In genomic region chr8:104591856-104592255, GRCm38 (mm10) we compare ENCODE assay signal across 8 mouse cellular contexts. TPM values are rescaled to one million over a fixed set of nuclear protein-coding genes. Genes with fewer than 3 reads are reported as not detected.
DNase-seq lines count a peak whose midpoint lies in the region; ATAC-seq and TF ChIP-seq lines count a peak whose summit lies in the region.

No protein-coding gene starts in this region.

- H3K27ac ChIP-seq in heart, embryonic 11.5 days (ENCODE audit: low read depth, low read length): peak overlapping the region; percentile 66
- H3K27ac ChIP-seq in ES-E14 (ENCODE audit: insufficient read depth, low read depth, low read length, poor library complexity, severe bottlenecking): no peak overlapping the region
- peak overlapping the region; percentile 93 for H3K27ac ChIP-seq in hindbrain, embryonic 10.5 days
- peak overlapping the region; percentile 94 for H3K27ac ChIP-seq in liver, postnatal 0 days (ENCODE audit: low read depth)

- H3K4me3 ChIP-seq in heart, embryonic 11.5 days (ENCODE audit: low read depth, low read length): peak overlapping the region; percentile 69
- peak overlapping the region; percentile 87 to 95 for H3K4me3 ChIP-seq in ES-E14 (ENCODE audit: insufficient read depth in 1 of 2, low read depth in 1 of 2, low read length in 2 of 2, poor library complexity in 1 of 2, severe bottlenecking in 1 of 2)
- H3K4me3 ChIP-seq in hindbrain, embryonic 10.5 days: peak overlapping the region; percentile 84
- H3K4me3 ChIP-seq in liver, postnatal 0 days (ENCODE audit: low read depth, low read length): peak overlapping the region; percentile 64

- H3K36me3 ChIP-seq in heart, embryonic 11.5 days (ENCODE audit: control insufficient read depth, insufficient read depth, low read length): peaks cover 11% of the 10 kb centered on the region; the same call in 1 of the 2 replicates
- H3K36me3 ChIP-seq in ES-E14 (ENCODE audit: control insufficient read depth, insufficient read depth, low read length, poor library complexity, severe bottlenecking): peaks cover 24% of the 10 kb centered on the region
- peaks cover 36% of the 10 kb centered on the region for H3K36me3 ChIP-seq in hindbrain, embryonic 10.5 days
- peaks cover 24% of the 10 kb centered on the region for H3K36me3 ChIP-seq in liver, postnatal 0 days (replicated peaks; ENCODE audit: insufficient read depth, low read length)

- intact Hi-C loops in heart, postnatal 36 days (cut with DNase I): no loop called here
- intact Hi-C loops in gastrocnemius, postnatal 36 days (cut with DNase I): no loop called here

- no peak for ATAC-seq in heart, embryonic 11.5 days (replicated peaks; ENCODE audit: insufficient number of reproducible peaks, low FRiP score, low TSS enrichment)
- ATAC-seq in liver, postnatal 0 days: peak; percentile 81

- peak overlapping the region; percentile 75 for H3K9ac ChIP-seq in heart, embryonic 11.5 days (ENCODE audit: low read depth, low read length)
- H3K9ac ChIP-seq in ES-E14 (ENCODE audit: insufficient read depth, low read depth, low read length, poor library complexity, severe bottlenecking): peak overlapping the region; percentile 81
- peak overlapping the region; percentile 75 for H3K9ac ChIP-seq in liver, postnatal 0 days (replicated peaks)

- in situ Hi-C loops in ES-E14 (cut with MboI; ENCODE audit: low sequenced_read_pairs in 2 of 2, unreplicated experiment in 2 of 2): no loop called here

- H3K27me3 ChIP-seq in heart, embryonic 11.5 days (ENCODE audit: control insufficient read depth, insufficient read depth, low read length): no peaks in the 10 kb centered on the region
- no peaks in the 10 kb centered on the region for H3K27me3 ChIP-seq in hindbrain, embryonic 10.5 days (ENCODE audit: insufficient read depth, poor library complexity, severe bottlenecking)
- no peaks in the 10 kb centered on the region for H3K27me3 ChIP-seq in liver, postnatal 0 days (ENCODE audit: insufficient read depth, low read length)

- TF ChIP-seq EP300 in liver, postnatal 0 days (IDR thresholded peaks at IDR 0.05; ENCODE audit: low read depth): peak; percentile 46; the same call in 1 of the 2 replicates

- TF ChIP-seq CTCF in liver, postnatal 0 days (IDR thresholded peaks at IDR 0.05; ENCODE audit: low read depth): no peak

- H3K4me1 ChIP-seq in heart, embryonic 11.5 days (ENCODE audit: control insufficient read depth, insufficient read depth, low read length): no peaks in the 10 kb centered on the region; the same call in 1 of the 2 replicates
- peaks cover 8% of the 10 kb centered on the region in 2 experiments; a peak in 3 of 4 replicates for H3K4me1 ChIP-seq in ES-E14 (ENCODE audit: control insufficient read depth in 2 of 2, insufficient read depth in 2 of 2, low read length in 2 of 2, poor library complexity in 1 of 2)
- H3K4me1 ChIP-seq in hindbrain, embryonic 10.5 days (replicated peaks): peaks cover 17% of the 10 kb centered on the region
- H3K4me1 ChIP-seq in liver, postnatal 0 days (ENCODE audit: insufficient read depth): peaks cover 15% of the 10 kb centered on the region

- no peaks in the 10 kb centered on the region for H3K9me3 ChIP-seq in heart, embryonic 11.5 days (replicated peaks; ENCODE audit: control insufficient read depth, low read length)
- no peaks in the 10 kb centered on the region for H3K9me3 ChIP-seq in ES-E14 (ENCODE audit: control insufficient read depth, insufficient read depth, low read depth, low read length)
- no peaks in the 10 kb centered on the region for H3K9me3 ChIP-seq in hindbrain, embryonic 10.5 days
- H3K9me3 ChIP-seq in liver, postnatal 0 days (ENCODE audit: low read length): no peaks in the 10 kb centered on the region

- H3K4me2 ChIP-seq in heart, embryonic 11.5 days: peak overlapping the region; percentile 92
- H3K4me2 ChIP-seq in liver, postnatal 0 days (ENCODE audit: low read depth, low read length): peak overlapping the region; percentile 89

- no peak for DNase-seq in heart, postnatal 36 days
- no peak for DNase-seq in ES-E14 (ENCODE audit: low read depth, low spot score)
- no peak for DNase-seq in hindbrain, embryonic 10.5 days (ENCODE audit: low spot score)
- DNase-seq in liver, postnatal 0 days: peak; percentile 64
- no peak for DNase-seq in right cerebral cortex, adult 18-20 months
- no peak for DNase-seq in gastrocnemius, postnatal 36 days
- DNase-seq in cerebellum, adult 8-10 months: no peak

- WGBS in heart, embryonic 11.5 days (ENCODE audit: insufficient replicate concordance): 2% methylated on average over 9 of the region's 9 CpGs
- WGBS in hindbrain, embryonic 10.5 days: 6% methylated on average over 9 of the region's 9 CpGs
- 2% methylated on average over 9 of the region's 9 CpGs for WGBS in liver, postnatal 0 days (ENCODE audit: insufficient replicate concordance)

TF ChIP-seq in ES-E14, 5 proteins besides CTCF, POLR2A, EP300 and RAD21:
- TF ChIP-seq MAFK (IDR thresholded peaks at IDR 0.05; ENCODE audit: insufficient read depth, low read depth, low read length) (no peak), ZNF384 (IDR thresholded peaks at IDR 0.05; ENCODE audit: low read depth, low read length) (no peak), HCFC1 (IDR thresholded peaks at IDR 0.05; ENCODE audit: borderline replicate concordance, insufficient read depth, low read length) (no peak), CHD2 (IDR thresholded peaks at IDR 0.05; ENCODE audit: low read depth, low read length) (no peak), ZC3H11A (IDR thresholded peaks at IDR 0.05; ENCODE audit: borderline replicate concordance, low read depth, low read length) (no peak)

RNA-seq across cellular contexts. Expression of gene Pdp2, which starts 0.6 kb away (rescaled TPM):
- 9.5 and 10.2 TPM in 2 replicates for polyA plus RNA-seq in heart, embryonic 11.5 days (2014; fragmentation: Nextera tagmentation; extraction: Ambion mirVana)
- 10 to 100 TPM; 28.1 to 29.8 TPM for total RNA-seq in heart, postnatal 36 days (2021)
- total RNA-seq in ES-E14 (2012; rRNA removed): 11.2 and 13.5 TPM in 2 replicates
- polyA plus RNA-seq in hindbrain, embryonic 10.5 days (2016; fragmentation: Nextera tagmentation; extraction: Ambion mirVana): 12.7 and 13.3 TPM in 2 replicates
- polyA plus RNA-seq in liver, postnatal 0 days (2015; fragmentation: Nextera tagmentation; extraction: Ambion mirVana): 10.0 and 10.1 TPM in 2 replicates
- 1 to 10 TPM; 4.2 to 7.4 TPM for total RNA-seq in gastrocnemius, postnatal 36 days (2021)

RNA-seq across cellular contexts. Expression of gene Cdh16, which starts 32.3 kb away (rescaled TPM):
- polyA plus RNA-seq in heart, embryonic 11.5 days (2014; fragmentation: Nextera tagmentation; extraction: Ambion mirVana): 14.5 and 16.4 TPM in 2 replicates
- total RNA-seq in heart, postnatal 36 days (2021): 1 to 10 TPM; 3.1 TPM
- not detected in 2 replicates for total RNA-seq in ES-E14 (2012; rRNA removed)
- polyA plus RNA-seq in hindbrain, embryonic 10.5 days (2016; fragmentation: Nextera tagmentation; extraction: Ambion mirVana): not detected in 2 replicates
- 0.06 and 0.44 TPM in 2 replicates for polyA plus RNA-seq in liver, postnatal 0 days (2015; fragmentation: Nextera tagmentation; extraction: Ambion mirVana)
- not detected for total RNA-seq in gastrocnemius, postnatal 36 days (2021)

RNA-seq across cellular contexts. Expression of gene Rrad, which starts 39.3 kb away (rescaled TPM):
- polyA plus RNA-seq in heart, embryonic 11.5 days (2014; fragmentation: Nextera tagmentation; extraction: Ambion mirVana): 300 and 328 TPM in 2 replicates
- total RNA-seq in heart, postnatal 36 days (2021): 100 to 1,000 TPM; 355 to 387 TPM
- 2.7 and 3.4 TPM in 2 replicates for total RNA-seq in ES-E14 (2012; rRNA removed)
- polyA plus RNA-seq in hindbrain, embryonic 10.5 days (2016; fragmentation: Nextera tagmentation; extraction: Ambion mirVana): 1.2 and 1.5 TPM in 2 replicates
- polyA plus RNA-seq in liver, postnatal 0 days (2015; fragmentation: Nextera tagmentation; extraction: Ambion mirVana): 0.49 and 0.63 TPM in 2 replicates
- total RNA-seq in gastrocnemius, postnatal 36 days (2021): 1 to 10 TPM; 2.2 to 2.9 TPM

RNA-seq across cellular contexts. Expression of gene Ciao2b, which starts 49.9 kb away (rescaled TPM):
- polyA plus RNA-seq in heart, embryonic 11.5 days (2014; fragmentation: Nextera tagmentation; extraction: Ambion mirVana): 189 and 199 TPM in 2 replicates
- total RNA-seq in heart, postnatal 36 days (2021): 10 to 100 TPM; 61.2 to 67.6 TPM
- total RNA-seq in ES-E14 (2012; rRNA removed): 71.9 and 81.9 TPM in 2 replicates
- polyA plus RNA-seq in hindbrain, embryonic 10.5 days (2016; fragmentation: Nextera tagmentation; extraction: Ambion mirVana): 111 and 121 TPM in 2 replicates
- 32.0 and 34.9 TPM in 2 replicates for polyA plus RNA-seq in liver, postnatal 0 days (2015; fragmentation: Nextera tagmentation; extraction: Ambion mirVana)
- total RNA-seq in gastrocnemius, postnatal 36 days (2021): 10 to 100 TPM; 29.1 to 29.4 TPM

RNA-seq across cellular contexts. Expression of gene Car7, which starts 57.4 kb away (rescaled TPM):
- 0.34 and 0.68 TPM in 2 replicates for polyA plus RNA-seq in heart, embryonic 11.5 days (2014; fragmentation: Nextera tagmentation; extraction: Ambion mirVana)
- total RNA-seq in heart, postnatal 36 days (2021): 1 to 10 TPM; 2.5 to 2.8 TPM
- 0.90 and 1.1 TPM in 2 replicates for total RNA-seq in ES-E14 (2012; rRNA removed)
- 0.90 and 1.4 TPM in 2 replicates for polyA plus RNA-seq in hindbrain, embryonic 10.5 days (2016; fragmentation: Nextera tagmentation; extraction: Ambion mirVana)
- polyA plus RNA-seq in liver, postnatal 0 days (2015; fragmentation: Nextera tagmentation; extraction: Ambion mirVana): 2.1 and 3.5 TPM in 2 replicates
- total RNA-seq in gastrocnemius, postnatal 36 days (2021): under 1 TPM; 0.25 to 0.61 TPM

Comparison
In these comparisons a context has a peak if more than half of its experiments do, and no peak if none do; other contexts are left out.
1. RNA of gene Rrad, which starts 39.3 kb away (total RNA-seq): 355 to 387 TPM in heart, postnatal 36 days; 2.7 to 3.4 TPM in ES-E14 and 2.2 to 2.9 TPM in gastrocnemius, postnatal 36 days; every median in the first group is over 10 times any median in the second.
2. Peak in every context shown above with its lines, with median percentiles within 50 percentile points of each other: H3K4me3 ChIP-seq and H3K9ac ChIP-seq.